Mouse (Mus musculus) limb, embryonic 13.5 days (tissue): ENCODE measurements at regions not wholly inside any gene's neighbourhood (a gene's known extent, or its start where the extent isn't known, plus 50 kb on each side); places are given as distances from the start of the nearest gene placed in this dataset.

ENCODE experiments used
- ATAC-seq: fragments of 200-750 bp; cut with Nextera tagmentation; 2 replicates; pipeline ENCODE4 v1.8.0; 2017; ENCODE audit warnings: low read depth, moderate number of reproducible peaks, moderate TSS enrichment; ENCODE audit not compliant: low FRiP score
- H3K27ac ChIP-seq: fragments of 300-500 bp; sonication (generic); 2 replicates; pipeline ENCODE4 v1.5.1; 2015; ENCODE audit warnings: inconsistent platforms, mild to moderate bottlenecking, moderate library complexity
- H3K27me3 ChIP-seq: fragments of 300-500 bp; sonication (generic); 2 replicates; pipeline ENCODE4 v1.6.1; 2015; ENCODE audit warnings: mild to moderate bottlenecking, inconsistent platforms
- H3K36me3 ChIP-seq: fragments of 300-500 bp; sonication (generic); 2 replicates; pipeline ENCODE4 v1.6.1; 2015; ENCODE audit warnings: inconsistent platforms, mild to moderate bottlenecking, moderate library complexity
- H3K4me1 ChIP-seq: fragments of 300-500 bp; sonication (generic); 2 replicates; pipeline ENCODE4 v1.6.1; 2015; ENCODE audit warnings: inconsistent platforms
- H3K4me2 ChIP-seq: fragments of 300-500 bp; sonication (generic); replicated peaks from 2 replicates; pipeline ENCODE4 v1.6.1; 2015; ENCODE audit warnings: inconsistent platforms, mild to moderate bottlenecking, moderate library complexity
- H3K4me3 ChIP-seq: fragments of 300-500 bp; sonication (generic); 2 replicates; pipeline ENCODE4 v1.5.1; 2015; ENCODE audit warnings: moderate library complexity, mild to moderate bottlenecking, inconsistent platforms
- H3K9ac ChIP-seq: fragments of 300-500 bp; sonication (generic); 2 replicates; pipeline ENCODE4 v1.6.1; 2015; ENCODE audit warnings: mild to moderate bottlenecking, inconsistent platforms
- H3K9me3 ChIP-seq: fragments of 300-500 bp; sonication (generic); 2 replicates; pipeline ENCODE4 v1.6.1; 2016; ENCODE audit warnings: inconsistent platforms
- WGBS: fragments of 180-500 bp; shearing (Covaris S2); methylation state at CpG from one replicate; pipeline ENCODE4 v1.1.7; 2015; 5-methylcytosine and 5-hydroxymethylcytosine counted together

GRCm38 (mm10) chr12:110391464-110391863 is 55.5 kb upstream of the Ppp2r5c start:
- Histone ChIP-seq H3K4me1 (no peaks in the 10 kb centered on the region), H3K4me2 (no peak overlapping the region), H3K9me3 (0 out of 2 replicates have a peak, but pooled peaks cover 4% of the 10 kb centered on the region), H3K4me3 (no peak overlapping the region), H3K36me3 (no peaks in the 10 kb centered on the region), H3K27ac (no peak overlapping the region), H3K27me3 (peaks cover 1% of the 10 kb centered on the region; the same call in 1 of the 2 replicates), H3K9ac (no peak overlapping the region)
- ATAC-seq: no peak
- WGBS: 72% methylated on average over 8 of the region's 8 CpGs

DNA sequence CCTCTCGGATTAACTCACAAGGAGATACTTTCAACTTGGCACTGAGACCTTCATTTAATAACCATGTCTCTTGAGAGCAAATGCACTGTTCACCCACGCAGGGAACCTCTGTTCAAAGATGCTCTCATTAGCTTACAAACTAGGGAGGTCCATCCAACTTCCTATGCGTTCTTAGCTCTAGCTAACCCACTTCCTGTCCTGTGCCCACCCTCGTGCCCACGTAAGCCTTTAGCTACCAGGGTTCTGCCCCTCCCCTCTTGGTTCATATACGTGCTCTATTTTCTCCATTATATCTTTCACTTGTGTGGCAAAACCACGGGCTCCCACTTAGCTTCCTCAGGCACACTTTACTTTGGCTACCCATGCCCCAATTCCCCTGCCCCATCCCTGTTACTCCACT is 53.4 kb upstream of the Ppp2r5c start:
- 85% methylated on average over 7 of the region's 7 CpGs for WGBS
- Histone ChIP-seq H3K4me3 (no peak overlapping the region), H3K27me3 (no peaks in the 10 kb centered on the region), H3K9ac (no peak overlapping the region), H3K9me3 (0 out of 2 replicates have a peak, but pooled peaks cover 4% of the 10 kb centered on the region), H3K4me1 (no peaks in the 10 kb centered on the region), H3K36me3 (no peaks in the 10 kb centered on the region), H3K4me2 (no peak overlapping the region), H3K27ac (no peak overlapping the region)
- no peak for ATAC-seq
